Mouse (Mus musculus) cortical plate, adult 2 months (tissue): ENCODE measurements around the gene B3gnt2. TPM values are rescaled to one million over a fixed set of nuclear protein-coding genes. Genes with fewer than 3 reads are reported as not detected.

Experiments
- H3K27ac ChIP-seq: fragments of 200-500 bp; 2 replicates; pipeline ENCODE4 v1.5.1; 2012; ENCODE audit warnings: low read length, control low read depth, inconsistent platforms; ENCODE audit not compliant: insufficient read depth
- H3K4me1 ChIP-seq: fragments of 200-500 bp; 2 replicates; pipeline ENCODE4 v1.6.1; 2011; ENCODE audit warnings: low read length; ENCODE audit not compliant: control insufficient read depth, insufficient read depth
- H3K4me3 ChIP-seq: fragments of 200-500 bp; 2 replicates; pipeline ENCODE4 v1.5.1; 2011; ENCODE audit warnings: mild to moderate bottlenecking, low read length, control low read depth; ENCODE audit not compliant: insufficient read depth
- CTCF ChIP-seq: fragments of 200-500 bp; IDR thresholded peaks from 2 replicates; pipeline ENCODE4 v1.5.1; 2011; ENCODE audit warnings: mild to moderate bottlenecking, control low read depth, low read length; ENCODE audit not compliant: insufficient read depth; ENCODE audit errors: extremely low read depth
- POLR2A ChIP-seq: fragments of 200-500 bp; IDR thresholded peaks from 2 replicates; pipeline ENCODE4 v1.6.1; 2011; ENCODE audit warnings: mild to moderate bottlenecking, low read length, control low read depth; ENCODE audit not compliant: insufficient read depth; ENCODE audit errors: extremely low read depth
- polyA plus RNA-seq: library from polyadenylated mRNA; depleted of rRNA; stranded (reverse); fragments of >200 nt; gene quantifications from 2 replicates; pipeline ENCODE4 v1.2.3, GENCODE M21; 2012; rRNA removed

The B3gnt2 gene
- polyA plus RNA-seq, result 11.2 and 11.4 TPM in 2 replicates

DNA sequence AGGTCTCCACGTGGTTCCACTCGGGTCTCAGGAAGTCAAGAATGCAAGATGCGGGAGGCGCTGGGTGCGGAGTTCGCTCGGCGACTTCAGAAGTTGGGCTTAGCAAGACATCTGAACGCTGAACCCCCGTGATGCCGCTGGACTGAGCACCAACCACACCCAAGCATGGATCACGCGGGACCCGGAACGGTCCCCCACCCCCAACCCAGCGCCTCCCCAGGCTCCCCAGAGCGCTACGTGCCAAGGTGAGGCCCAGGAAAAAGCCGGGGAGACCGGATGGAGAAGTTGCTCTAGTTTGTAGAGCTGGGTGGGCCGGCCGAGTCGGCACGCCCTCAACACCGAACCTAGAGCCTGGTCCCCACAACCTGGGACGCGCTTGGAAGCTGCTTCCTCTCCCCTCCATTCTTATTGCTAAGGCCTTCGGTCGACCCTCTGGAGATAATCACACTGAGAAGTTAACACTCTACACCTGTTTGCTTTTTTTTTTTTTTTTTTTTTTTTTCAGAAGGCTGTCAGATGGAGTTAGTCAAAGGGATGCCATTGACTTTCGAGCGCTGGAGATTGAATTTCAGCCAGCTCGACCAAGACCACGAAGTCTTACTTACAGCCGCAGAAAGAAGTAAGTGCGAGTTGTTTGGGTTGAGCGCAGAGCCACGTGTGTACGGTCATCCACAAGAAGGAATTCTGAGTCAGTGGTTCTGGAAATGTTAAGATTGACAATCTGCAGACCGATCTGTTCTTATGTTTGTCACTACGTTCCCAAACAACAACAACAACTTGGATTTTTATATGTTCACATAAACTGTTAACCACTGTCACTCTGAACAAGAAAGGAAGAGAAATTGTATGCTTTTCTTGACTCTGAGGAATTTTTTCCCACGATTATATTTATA, at the start of gene B3gnt2:
B3gnt2 (minus strand) TSS at position 627 of the 893 bp plus-strand sequence.
- H3K27ac ChIP-seq, result peak within 1 kb of the TSS; percentile 30
- no peaks in the 10 kb centered on the region for H3K4me1 ChIP-seq
- TF ChIP-seq POLR2A (no peak), CTCF (no peak)
- H3K4me3 ChIP-seq, result peak within 1 kb of the TSS; percentile 90

DNA sequence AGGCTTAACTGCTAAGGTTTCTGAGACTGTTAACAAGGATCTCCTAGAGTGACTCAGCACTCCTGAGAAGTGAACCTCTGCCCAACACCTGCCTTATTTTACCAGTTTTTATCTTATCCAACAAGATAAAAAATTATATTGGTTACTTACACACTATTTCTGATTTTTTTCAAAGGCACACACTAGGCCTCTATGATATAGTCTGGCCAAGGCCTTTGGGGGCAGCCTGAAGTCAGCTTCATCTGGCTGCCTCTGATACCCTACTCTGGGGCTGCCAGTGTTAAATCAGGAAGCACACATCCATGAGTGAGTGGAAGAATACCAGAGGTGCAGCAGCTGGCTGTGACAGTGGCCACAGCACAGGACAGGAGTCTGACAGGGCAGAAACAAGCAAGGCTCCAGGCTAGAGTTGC, 45.7 kb upstream of the B3gnt2 start:
- Histone ChIP-seq H3K4me1 (no peaks in the 10 kb centered on the region), H3K27ac (no peak overlapping the region), H3K4me3 (no peak overlapping the region)
- TF ChIP-seq CTCF (no peak), POLR2A (no peak)

DNA sequence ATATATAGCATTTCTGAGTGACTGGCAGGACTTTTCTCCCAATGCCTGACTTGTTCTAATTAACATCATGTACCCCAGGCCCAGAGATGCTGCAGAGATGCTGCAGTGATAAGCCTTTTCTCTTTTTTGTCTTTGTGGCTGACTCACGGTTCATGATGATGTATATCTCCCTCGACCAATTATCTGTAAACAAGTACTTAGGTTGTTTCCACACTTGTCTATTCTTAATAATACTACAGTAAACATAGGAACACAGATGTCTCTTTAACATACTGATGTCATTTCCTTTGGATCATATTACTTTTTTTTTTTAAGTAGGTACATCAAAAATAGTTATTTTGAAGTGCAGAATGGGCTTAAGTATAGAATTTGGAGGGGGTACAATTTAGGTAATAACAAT, 42.2 kb upstream of the B3gnt2 start:
- no peak overlapping the region for H3K4me3 ChIP-seq
- H3K27ac ChIP-seq, result no peak overlapping the region
- TF ChIP-seq CTCF, result no peak
- no peak for TF ChIP-seq POLR2A
- no peaks in the 10 kb centered on the region for H3K4me1 ChIP-seq

DNA sequence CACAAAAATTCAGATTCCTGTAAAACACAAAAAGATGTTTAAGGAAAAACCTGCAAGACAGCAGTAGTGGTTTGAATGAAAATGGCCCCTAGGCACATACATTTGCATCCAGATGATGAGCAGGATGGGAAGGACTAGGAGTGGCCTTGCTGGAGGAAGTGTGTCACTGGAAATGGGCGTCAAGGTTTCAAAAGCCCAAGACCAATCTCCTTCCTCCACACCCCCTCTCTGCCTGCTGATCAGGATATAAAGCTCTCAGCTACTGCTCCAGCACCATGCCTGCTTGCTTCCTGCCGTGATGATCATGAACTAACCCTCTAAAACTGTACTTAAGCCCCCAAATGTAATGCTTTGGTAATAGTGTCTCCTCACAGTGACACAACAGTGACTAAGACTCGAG, 39.3 kb upstream of the B3gnt2 start:
- TF ChIP-seq CTCF (no peak), POLR2A (no peak)
- H3K4me3 ChIP-seq, result no peak overlapping the region
- H3K4me1 ChIP-seq, result no peaks in the 10 kb centered on the region
- H3K27ac ChIP-seq, result no peak overlapping the region

DNA sequence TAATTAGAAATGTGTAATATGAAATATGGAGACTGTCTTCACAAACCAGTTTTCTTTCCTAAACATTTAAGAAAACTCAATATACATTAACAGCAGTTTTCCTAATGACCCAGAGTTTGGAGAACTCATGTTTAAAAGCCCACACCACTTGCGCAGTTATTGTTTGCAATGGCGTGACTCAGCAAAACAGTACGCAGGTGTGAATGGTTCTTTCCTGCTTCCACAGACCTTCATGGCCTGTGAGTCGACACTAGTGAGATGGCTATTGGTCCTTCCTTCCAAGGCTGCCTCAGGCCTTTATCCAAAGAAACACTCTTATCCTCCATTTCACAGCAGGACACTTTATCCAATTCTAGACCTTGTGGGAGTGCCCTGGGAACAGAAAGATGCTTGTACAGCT, 36.9 kb upstream of the B3gnt2 start:
- no peaks in the 10 kb centered on the region for H3K4me1 ChIP-seq
- H3K4me3 ChIP-seq, result no peak overlapping the region
- TF ChIP-seq CTCF, result no peak
- TF ChIP-seq POLR2A, result no peak
- H3K27ac ChIP-seq, result no peak overlapping the region

DNA sequence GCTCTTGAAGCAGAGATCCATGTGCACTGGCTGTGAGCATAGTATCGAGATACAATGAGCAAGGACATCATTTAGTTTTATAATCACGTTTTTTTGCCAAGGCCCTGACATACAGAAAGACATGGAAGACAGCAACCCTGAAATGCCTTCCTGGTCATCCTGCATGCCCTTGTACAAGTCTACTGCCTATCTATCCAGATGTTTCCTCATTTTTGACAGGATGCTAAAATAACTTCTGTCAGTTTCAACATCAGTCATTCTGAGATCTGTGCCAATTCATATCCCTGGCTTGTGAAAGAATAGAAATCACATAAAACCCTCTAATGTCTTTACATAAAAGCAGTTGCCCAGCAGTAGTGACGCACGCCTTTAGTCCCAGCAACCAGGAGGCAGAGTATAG, 36.4 kb upstream of the B3gnt2 start:
- Histone ChIP-seq H3K4me3 (no peak overlapping the region), H3K4me1 (no peaks in the 10 kb centered on the region), H3K27ac (no peak overlapping the region)
- TF ChIP-seq POLR2A, result no peak

DNA sequence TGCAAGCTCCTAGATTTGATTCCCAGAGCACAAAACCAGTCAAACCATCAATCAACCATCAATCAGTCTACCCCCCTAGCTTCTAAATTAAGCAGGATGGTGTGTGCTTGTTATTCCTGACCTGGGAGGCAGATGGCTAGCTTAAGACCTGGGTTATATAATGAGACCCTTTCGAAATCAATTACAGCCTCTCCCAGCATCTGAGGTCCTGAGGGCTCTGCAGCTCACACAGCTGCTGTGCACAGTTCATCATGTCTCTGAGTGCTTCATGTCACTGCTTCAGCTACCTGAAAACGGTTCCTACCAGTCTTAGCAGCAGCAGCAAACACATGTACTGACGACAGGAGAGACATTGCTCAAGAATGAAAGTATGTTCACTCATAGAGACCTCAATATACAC, 32.3 kb upstream of the B3gnt2 start:
- H3K4me3 ChIP-seq, result no peak overlapping the region
- no peak overlapping the region for H3K27ac ChIP-seq
- H3K4me1 ChIP-seq, result no peaks in the 10 kb centered on the region
- TF ChIP-seq POLR2A, result no peak
- no peak for TF ChIP-seq CTCF

DNA sequence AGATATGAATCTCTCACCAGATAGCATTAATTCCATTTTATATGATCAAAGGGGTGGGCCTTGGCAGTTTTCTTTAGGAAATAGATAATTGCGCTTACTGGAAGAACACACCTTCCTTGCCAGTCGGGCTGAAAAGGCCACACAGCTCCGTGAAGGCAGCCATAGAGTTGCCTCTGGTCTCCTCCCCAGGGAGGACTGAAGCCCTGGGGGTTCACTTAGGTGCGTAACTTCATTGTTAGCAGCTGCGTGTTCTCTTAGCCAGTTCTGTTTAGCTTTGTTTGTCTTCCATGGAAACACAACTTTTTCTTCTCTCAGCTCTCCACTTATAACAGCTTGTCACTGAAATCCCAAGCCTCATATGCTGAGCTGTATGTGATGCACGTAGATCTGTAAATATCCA, 31.7 kb upstream of the B3gnt2 start:
- TF ChIP-seq POLR2A (no peak), CTCF (no peak)
- no peak overlapping the region for H3K27ac ChIP-seq
- no peaks in the 10 kb centered on the region for H3K4me1 ChIP-seq
- no peak overlapping the region for H3K4me3 ChIP-seq

DNA sequence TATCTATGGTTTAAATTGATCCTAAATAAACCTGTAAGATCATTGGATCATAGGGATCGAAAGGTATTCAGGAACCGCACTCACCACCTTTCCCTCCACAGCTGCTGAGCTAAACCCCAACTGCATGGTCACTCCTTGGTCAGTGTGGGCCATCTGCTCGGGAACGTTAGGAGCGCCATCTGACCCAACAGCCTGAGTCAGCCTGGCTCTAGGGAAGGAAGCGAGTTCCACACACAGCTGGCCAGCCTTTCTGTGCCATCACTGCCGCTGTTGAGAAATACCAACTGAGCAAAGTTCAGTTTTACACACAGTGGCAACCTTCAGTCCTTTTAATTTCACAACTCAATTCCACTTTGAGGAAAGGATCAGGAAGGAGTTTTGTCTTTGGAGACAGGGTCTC, 31.1 kb upstream of the B3gnt2 start:
- no peak for TF ChIP-seq POLR2A
- TF ChIP-seq CTCF, result no peak
- Histone ChIP-seq H3K4me3 (no peak overlapping the region), H3K27ac (no peak overlapping the region), H3K4me1 (no peaks in the 10 kb centered on the region)

DNA sequence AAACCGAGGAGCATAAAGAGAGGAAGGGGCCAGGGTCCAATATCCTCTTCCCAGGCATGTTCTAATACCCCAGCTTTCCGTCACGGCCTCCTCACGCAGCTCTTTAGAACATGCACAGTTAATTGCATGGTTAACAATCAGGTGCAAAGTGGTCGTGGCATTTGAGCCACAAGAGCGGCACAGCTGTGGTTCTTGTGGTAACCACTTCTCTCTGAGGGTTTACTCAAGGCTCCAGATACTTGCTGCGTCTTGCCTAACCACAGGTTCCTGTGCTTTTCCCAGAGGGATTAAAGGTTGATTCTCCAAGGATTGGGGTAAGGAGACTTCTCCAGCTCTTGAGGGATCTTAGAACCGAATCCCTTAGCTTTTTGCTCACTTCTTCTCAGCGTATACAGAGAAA, 30.5 kb upstream of the B3gnt2 start:
- TF ChIP-seq CTCF, result no peak
- TF ChIP-seq POLR2A, result no peak
- no peak overlapping the region for H3K27ac ChIP-seq
- no peaks in the 10 kb centered on the region for H3K4me1 ChIP-seq
- no peak overlapping the region for H3K4me3 ChIP-seq

DNA sequence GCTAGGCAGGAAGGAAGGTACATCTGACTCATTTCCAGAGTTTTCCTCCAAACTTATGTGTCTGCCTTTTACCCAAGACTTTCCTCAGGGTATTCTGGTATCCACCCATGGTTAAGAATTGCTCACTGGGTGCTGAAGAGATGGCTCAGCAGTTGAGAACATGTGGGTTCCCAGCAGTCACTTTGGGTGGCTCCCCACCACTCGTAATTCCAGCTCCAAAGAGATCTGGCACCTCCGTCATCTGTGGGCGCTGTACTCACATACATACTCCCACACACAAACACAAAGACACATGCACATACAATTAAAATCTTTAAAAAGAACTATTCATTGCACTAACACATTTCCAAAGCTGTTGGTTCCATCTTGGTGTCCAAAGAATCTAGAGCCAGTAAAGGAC, 28.5 kb upstream of the B3gnt2 start:
- TF ChIP-seq CTCF, result no peak
- no peak for TF ChIP-seq POLR2A

More for the DNA sequence above, 28.5 kb upstream of the B3gnt2 start:
- H3K27ac ChIP-seq, result no peak overlapping the region
- no peaks in the 10 kb centered on the region for H3K4me1 ChIP-seq
- no peak overlapping the region for H3K4me3 ChIP-seq
